In genomic region chr2:74707599-74707998, GRCm38 (mm10) we compare ENCODE assay signal across 18 mouse cellular contexts. TPM values are rescaled to one million over a fixed set of nuclear protein-coding genes. Genes with fewer than 3 reads are reported as not detected.
A peak's percentile ranks its signal among the peaks of the same experiment; 100 is the strongest.
DNase-seq lines count a peak whose midpoint lies in the region; ATAC-seq and TF ChIP-seq lines count a peak whose summit lies in the region.
"Had no signal": no experiment of that assay in that cellular context is flagged by ENCODE, and none has a peak within 500 bp of the region (broad histone marks: within the 10 kb centered on the region; RNA-seq: fewer than 3 reads in every experiment).

No protein-coding gene starts in this region.

- ATAC-seq in intestine, embryonic 15.5 days, result no peak
- no peak for ATAC-seq in limb, embryonic 11.5 days (ENCODE audit: insufficient number of reproducible peaks, low FRiP score, low TSS enrichment, low read depth)
- no peak for ATAC-seq in neural tube, embryonic 13.5 days (ENCODE audit: low read depth)
- ATAC-seq: hindbrain, embryonic 16.5 days had no signal

- DNase-seq in kidney, adult 2 months, result no peak
- no peak for DNase-seq in kidney, postnatal 25 days
- peak; percentile 47 for DNase-seq in limb, embryonic 11.5 days (ENCODE audit: low spot score)
- no peak for DNase-seq in thymus, adult 2 months
- DNase-seq in frontal cortex, postnatal 10 days (ENCODE audit: low spot score in 2 of 2), result no peak
- DNase-seq: cerebellum, adult 9-10 months; gastrocnemius, postnatal 36 days; heart, postnatal 14 days; liver; lung, adult 18-20 months had no signal

- WGBS in kidney, adult 2 months, result 48% methylated on average over 7 of the region's 7 CpGs
- 32% methylated on average over 7 of the region's 7 CpGs for WGBS in intestine, embryonic 15.5 days
- 5% methylated on average over 7 of the region's 7 CpGs for WGBS in limb, embryonic 11.5 days
- 9% methylated on average over 7 of the region's 7 CpGs for WGBS in neural tube, embryonic 13.5 days
- 48% methylated on average over 7 of the region's 7 CpGs for WGBS in thymus, adult 2 months

- H3K9me3 ChIP-seq in intestine, embryonic 15.5 days, result no peaks in the 10 kb centered on the region
- no peaks in the 10 kb centered on the region for H3K9me3 ChIP-seq in limb, embryonic 11.5 days (ENCODE audit: control insufficient read depth, low read length)
- no peaks in the 10 kb centered on the region for H3K9me3 ChIP-seq in neural tube, embryonic 13.5 days

- peak overlapping the region; percentile 48 for H3K27ac ChIP-seq in kidney, adult 2 months (ENCODE audit: insufficient read depth, low read depth, low read length)
- no peak overlapping the region for H3K27ac ChIP-seq in intestine, embryonic 15.5 days
- no peak overlapping the region for H3K27ac ChIP-seq in limb, embryonic 11.5 days (replicated peaks; ENCODE audit: low read depth, low read length)
- peak overlapping the region; percentile 83 for H3K27ac ChIP-seq in neural tube, embryonic 13.5 days (replicated peaks)
- H3K27ac ChIP-seq in thymus, adult 2 months (ENCODE audit: control insufficient read depth, insufficient read depth, low read length), result no peak overlapping the region
- H3K27ac ChIP-seq: layer of hippocampus, adult 2 months had no signal

- no peak for TF ChIP-seq CTCF in kidney, adult 2 months (conservative IDR thresholded peaks at IDR 0.05; ENCODE audit: insufficient read depth, insufficient read length, low read depth, low read length)
- no peak for TF ChIP-seq CTCF in thymus, adult 2 months (IDR thresholded peaks at IDR 0.05; ENCODE audit: borderline replicate concordance, control insufficient read depth, extremely low read depth, insufficient read depth, low read length, poor library complexity)

- peak overlapping the region; percentile 30; the same call in 1 of the 2 replicates for H3K4me2 ChIP-seq in intestine, embryonic 15.5 days (replicated peaks)
- H3K4me2 ChIP-seq in limb, embryonic 11.5 days (ENCODE audit: low read depth, severe bottlenecking), result peak overlapping the region; percentile 92; the same call in 1 of the 2 replicates
- peak overlapping the region; percentile 69 for H3K4me2 ChIP-seq in neural tube, embryonic 13.5 days
- H3K4me2 ChIP-seq: heart, embryonic 11.5 days had no signal

- no peaks in the 10 kb centered on the region for H3K27me3 ChIP-seq in kidney, adult 2 months (replicated peaks; ENCODE audit: control insufficient read depth, insufficient read depth, low read length)
- peaks cover 70% of the 10 kb centered on the region for H3K27me3 ChIP-seq in intestine, embryonic 15.5 days (replicated peaks)
- no peaks in the 10 kb centered on the region for H3K27me3 ChIP-seq in limb, embryonic 11.5 days (ENCODE audit: control insufficient read depth, insufficient read depth, low read length)
- H3K27me3 ChIP-seq in neural tube, embryonic 13.5 days, result no peaks in the 10 kb centered on the region; the same call in 1 of the 2 replicates
- peaks cover 29% of the 10 kb centered on the region for H3K27me3 ChIP-seq in thymus, adult 2 months (ENCODE audit: control insufficient read depth, insufficient read depth, low read length)

- H3K4me3 ChIP-seq in kidney, adult 2 months (ENCODE audit: insufficient read depth, low read depth, low read length), result peak overlapping the region; percentile 37
- no peak overlapping the region; the same call in 1 of the 2 replicates for H3K4me3 ChIP-seq in intestine, embryonic 15.5 days (replicated peaks)
- H3K4me3 ChIP-seq in limb, embryonic 11.5 days (ENCODE audit: low read depth, low read length), result peak overlapping the region; percentile 10
- H3K4me3 ChIP-seq in neural tube, embryonic 13.5 days, result peak overlapping the region; percentile 81
- no peak overlapping the region for H3K4me3 ChIP-seq in thymus, adult 2 months (ENCODE audit: control insufficient read depth, insufficient read depth, low read length)
- H3K4me3 ChIP-seq: layer of hippocampus, adult 2 months had no signal

- H3K4me1 ChIP-seq in kidney, adult 2 months (ENCODE audit: control insufficient read depth, insufficient read depth, low read length), result peaks cover 3% of the 10 kb centered on the region; the same call in 1 of the 2 replicates
- H3K4me1 ChIP-seq in intestine, embryonic 15.5 days (replicated peaks), result peaks cover 9% of the 10 kb centered on the region
- peaks cover 22% of the 10 kb centered on the region for H3K4me1 ChIP-seq in limb, embryonic 11.5 days (ENCODE audit: control insufficient read depth, insufficient read depth, low read length)
- H3K4me1 ChIP-seq in neural tube, embryonic 13.5 days (replicated peaks), result peaks cover 59% of the 10 kb centered on the region
- peaks cover 11% of the 10 kb centered on the region for H3K4me1 ChIP-seq in thymus, adult 2 months (replicated peaks; ENCODE audit: control insufficient read depth, insufficient read depth, low read length)

- no peak overlapping the region for H3K9ac ChIP-seq in intestine, embryonic 15.5 days
- H3K9ac ChIP-seq in limb, embryonic 11.5 days (ENCODE audit: low read length), result no peak overlapping the region; the same call in 1 of the 2 replicates
- H3K9ac ChIP-seq in neural tube, embryonic 13.5 days, result peak overlapping the region; percentile 100

- no peak for TF ChIP-seq POLR2A in kidney, adult 2 months (IDR thresholded peaks at IDR 0.05; ENCODE audit: low read depth, low read length)
- no peak for TF ChIP-seq POLR2A in thymus, adult 2 months (IDR thresholded peaks at IDR 0.05; ENCODE audit: control insufficient read depth, extremely low read depth, insufficient read depth, low read length, poor library complexity)

- no peaks in the 10 kb centered on the region for H3K36me3 ChIP-seq in kidney, adult 2 months (ENCODE audit: control insufficient read depth, insufficient read depth, low read length)
- no peaks in the 10 kb centered on the region for H3K36me3 ChIP-seq in intestine, embryonic 15.5 days
- no peaks in the 10 kb centered on the region for H3K36me3 ChIP-seq in limb, embryonic 11.5 days (ENCODE audit: control insufficient read depth, insufficient read depth, low read length)
- H3K36me3 ChIP-seq in neural tube, embryonic 13.5 days, result no peaks in the 10 kb centered on the region
- no peaks in the 10 kb centered on the region for H3K36me3 ChIP-seq in thymus, adult 2 months (ENCODE audit: control insufficient read depth, insufficient read depth, low read length)

RNA-seq across cellular contexts. Expression of gene Hoxd8, which starts 3.2 kb away (rescaled TPM):
- polyA plus RNA-seq in kidney, adult 2 months (2012; rRNA removed), result 45.8 and 46.2 TPM in 2 replicates
- polyA plus RNA-seq in intestine, embryonic 15.5 days (2015; fragmentation: Nextera tagmentation; extraction: Ambion mirVana), result 4.2 and 5.1 TPM in 2 replicates
- polyA plus RNA-seq in limb, embryonic 11.5 days (2014; fragmentation: Nextera tagmentation; extraction: Ambion mirVana), result 11.6 and 13.1 TPM in 2 replicates
- 17.4 and 22.8 TPM in 2 replicates for polyA plus RNA-seq in neural tube, embryonic 13.5 days (2015; fragmentation: Nextera tagmentation; extraction: Ambion mirVana)
- polyA plus RNA-seq in thymus, adult 2 months (2012; rRNA removed), result 1.1 and 1.2 TPM in 2 replicates
- polyA plus RNA-seq: cortical plate, adult 2 months; midbrain, postnatal 0 days had no signal

RNA-seq across cellular contexts. Expression of gene Hoxd3, which starts 4.1 kb away (rescaled TPM):
- polyA plus RNA-seq in kidney, adult 2 months (2012; rRNA removed), result 10.2 and 10.7 TPM in 2 replicates
- polyA plus RNA-seq in intestine, embryonic 15.5 days (2015; fragmentation: Nextera tagmentation; extraction: Ambion mirVana), result 18.8 and 19.2 TPM in 2 replicates
- polyA plus RNA-seq in limb, embryonic 11.5 days (2014; fragmentation: Nextera tagmentation; extraction: Ambion mirVana), result 1.2 and 1.4 TPM in 2 replicates
- polyA plus RNA-seq in neural tube, embryonic 13.5 days (2015; fragmentation: Nextera tagmentation; extraction: Ambion mirVana), result 24.2 and 33.8 TPM in 2 replicates
- polyA plus RNA-seq in thymus, adult 2 months (2012; rRNA removed), result 0.54 and 0.59 TPM in 2 replicates
- polyA plus RNA-seq: cortical plate, adult 2 months; midbrain, postnatal 0 days had no signal

RNA-seq across cellular contexts. Expression of gene Hoxd4, which starts 4.1 kb away (rescaled TPM):
- 20.3 and 31.4 TPM in 2 replicates for polyA plus RNA-seq in kidney, adult 2 months (2012; rRNA removed)
- 1.2 and 1.6 TPM in 2 replicates for polyA plus RNA-seq in intestine, embryonic 15.5 days (2015; fragmentation: Nextera tagmentation; extraction: Ambion mirVana)
- polyA plus RNA-seq in limb, embryonic 11.5 days (2014; fragmentation: Nextera tagmentation; extraction: Ambion mirVana), result 0.84 and 1.9 TPM in 2 replicates
- polyA plus RNA-seq in neural tube, embryonic 13.5 days (2015; fragmentation: Nextera tagmentation; extraction: Ambion mirVana), result 6.9 and 7.2 TPM in 2 replicates
- 2.1 and 2.3 TPM in 2 replicates for polyA plus RNA-seq in thymus, adult 2 months (2012; rRNA removed)
- polyA plus RNA-seq: cortical plate, adult 2 months; heart, embryonic 11.5 days; midbrain, postnatal 0 days had no signal

RNA-seq across cellular contexts. Expression of gene Hoxd9, which starts 10.1 kb away (rescaled TPM):
- 23.9 and 26.0 TPM in 2 replicates for polyA plus RNA-seq in kidney, adult 2 months (2012; rRNA removed)
- 4.4 and 5.9 TPM in 2 replicates for polyA plus RNA-seq in intestine, embryonic 15.5 days (2015; fragmentation: Nextera tagmentation; extraction: Ambion mirVana)
- polyA plus RNA-seq in limb, embryonic 11.5 days (2014; fragmentation: Nextera tagmentation; extraction: Ambion mirVana), result 17.1 and 24.1 TPM in 2 replicates
- polyA plus RNA-seq in neural tube, embryonic 13.5 days (2015; fragmentation: Nextera tagmentation; extraction: Ambion mirVana), result 27.7 and 42.7 TPM in 2 replicates
- polyA plus RNA-seq in thymus, adult 2 months (2012; rRNA removed), result 0.31 and 0.41 TPM in 2 replicates
- polyA plus RNA-seq: cortical plate, adult 2 months; heart, embryonic 11.5 days; hindbrain, embryonic 16.5 days; midbrain, postnatal 0 days had no signal

RNA-seq across cellular contexts. Expression of gene Hoxd10, which starts 15.9 kb away (rescaled TPM):
- 7.6 and 7.9 TPM in 2 replicates for polyA plus RNA-seq in kidney, adult 2 months (2012; rRNA removed)
- polyA plus RNA-seq in intestine, embryonic 15.5 days (2015; fragmentation: Nextera tagmentation; extraction: Ambion mirVana), result 4.8 and 7.9 TPM in 2 replicates
- 52.0 and 55.0 TPM in 2 replicates for polyA plus RNA-seq in limb, embryonic 11.5 days (2014; fragmentation: Nextera tagmentation; extraction: Ambion mirVana)
- 87.2 and 132 TPM in 2 replicates for polyA plus RNA-seq in neural tube, embryonic 13.5 days (2015; fragmentation: Nextera tagmentation; extraction: Ambion mirVana)
- polyA plus RNA-seq in thymus, adult 2 months (2012; rRNA removed), result not detected in 2 replicates
- polyA plus RNA-seq: cortical plate, adult 2 months; hindbrain, embryonic 16.5 days; midbrain, postnatal 0 days; small intestine, adult 2 months had no signal

Comparison
In these comparisons a context has a peak if more than half of its experiments do, and no peak if none do; other contexts are left out.
1. H3K27ac ChIP-seq: peak in kidney, adult 2 months (single experiment) and neural tube, embryonic 13.5 days (single experiment); none in intestine, embryonic 15.5 days (single experiment), limb, embryonic 11.5 days (single experiment) and thymus, adult 2 months (single experiment).
2. H3K4me3 ChIP-seq: peak in kidney, adult 2 months (single experiment), limb, embryonic 11.5 days (single experiment) and neural tube, embryonic 13.5 days (single experiment); none in intestine, embryonic 15.5 days (single experiment) and thymus, adult 2 months (single experiment).
3. H3K4me2 ChIP-seq: peak in every context shown above with its lines; median percentile 92 in limb, embryonic 11.5 days; 69 in neural tube, embryonic 13.5 days; 30 in intestine, embryonic 15.5 days.